Mouse (Mus musculus) ES-E14 (cell line): ENCODE data around the gene Jmjd8.

Source experiments
- CHD2 ChIP-seq: IDR thresholded peaks from 2 replicates; pipeline ENCODE4 v1.6.1; 2014; ENCODE audit warnings: mild to moderate bottlenecking, low read depth, low read length, inconsistent platforms
- HCFC1 ChIP-seq: IDR thresholded peaks from 2 replicates; pipeline ENCODE4 v1.6.1; 2012; ENCODE audit warnings: low read length, inconsistent platforms, borderline replicate concordance; ENCODE audit not compliant: insufficient read depth

- TF ChIP-seq CHD2 (no peak), HCFC1 (peak; percentile 84)
Observed at GRCm38 (mm10) chr17:25875171-25876136, 46.8 kb downstream of the Jmjd8 start.
